ENCODE assay signal across 10 mouse cellular contexts in genomic region chr4:150220584-150220983, GRCm38 (mm10). TPM values are rescaled to one million over a fixed set of nuclear protein-coding genes. Genes with fewer than 3 reads are reported as not detected.
A peak's percentile ranks its signal among the peaks of the same experiment; 100 is the strongest.
DNase-seq lines count a peak whose midpoint lies in the region; ATAC-seq and TF ChIP-seq lines count a peak whose summit lies in the region.
"Had no signal": no experiment of that assay in that cellular context is flagged by ENCODE, and none has a peak within 500 bp of the region (broad histone marks: within the 10 kb centered on the region; RNA-seq: fewer than 3 reads in every experiment).

No protein-coding gene starts in this region.

- peak overlapping the region; percentile 40; the same call in 1 of the 2 replicates for H3K9ac ChIP-seq in heart, embryonic 13.5 days

- H3K9me3 ChIP-seq in heart, embryonic 13.5 days: no peaks in the 10 kb centered on the region

- TF ChIP-seq CTCF in kidney, adult 2 months (conservative IDR thresholded peaks at IDR 0.05; ENCODE audit: insufficient read depth, insufficient read length, low read depth, low read length): no peak
- no peak for TF ChIP-seq CTCF in cerebellum, adult 2 months (IDR thresholded peaks at IDR 0.05; ENCODE audit: borderline replicate concordance, insufficient read depth, low read depth, low read length)

- H3K27ac ChIP-seq in heart, embryonic 13.5 days (replicated peaks): no peak overlapping the region
- peak overlapping the region; percentile 95 for H3K27ac ChIP-seq in kidney, adult 2 months (ENCODE audit: insufficient read depth, low read depth, low read length)
- no peak overlapping the region for H3K27ac ChIP-seq in cerebellum, adult 2 months (ENCODE audit: insufficient read depth, low read length)

- 21% methylated on average over 11 of the region's 11 CpGs for WGBS in heart, embryonic 13.5 days
- 20% methylated on average over 11 of the region's 11 CpGs for whole genome bisulfite sequencing in kidney, adult 2 months
- 50% methylated on average over 11 of the region's 11 CpGs for WGBS in cerebellum, adult 2 months

- ATAC-seq in heart, embryonic 13.5 days (ENCODE audit: extremely low read depth, insufficient number of reproducible peaks, low FRiP score, low TSS enrichment): no peak
- no peak for ATAC-seq in inflammation-experienced regulatory T-cells, adult 6 months
- ATAC-seq: Patski had no signal

- no peaks in the 10 kb centered on the region for H3K27me3 ChIP-seq in heart, embryonic 13.5 days (replicated peaks)
- H3K27me3 ChIP-seq in kidney, adult 2 months (replicated peaks; ENCODE audit: control insufficient read depth, insufficient read depth, low read length): no peaks in the 10 kb centered on the region
- no peaks in the 10 kb centered on the region for H3K27me3 ChIP-seq in cerebellum, adult 2 months (ENCODE audit: control insufficient read depth, insufficient read depth, low read length)
- H3K27me3 ChIP-seq: Patski had no signal

- H3K36me3 ChIP-seq in heart, embryonic 13.5 days: no peaks in the 10 kb centered on the region
- no peaks in the 10 kb centered on the region for H3K36me3 ChIP-seq in kidney, adult 2 months (ENCODE audit: control insufficient read depth, insufficient read depth, low read length)

- no peak for TF ChIP-seq POLR2A in kidney, adult 2 months (IDR thresholded peaks at IDR 0.05; ENCODE audit: low read depth, low read length)
- TF ChIP-seq POLR2A in cerebellum, adult 2 months (IDR thresholded peaks at IDR 0.05; ENCODE audit: borderline replicate concordance, insufficient read depth, low read length): no peak

- peaks cover 9% of the 10 kb centered on the region for H3K4me1 ChIP-seq in heart, embryonic 13.5 days
- peaks cover 3% of the 10 kb centered on the region; the same call in 1 of the 2 replicates for H3K4me1 ChIP-seq in kidney, adult 2 months (ENCODE audit: control insufficient read depth, insufficient read depth, low read length)
- H3K4me1 ChIP-seq in cerebellum, adult 2 months (ENCODE audit: control insufficient read depth, insufficient read depth, low read length): no peaks in the 10 kb centered on the region

- peak overlapping the region; percentile 63 for H3K4me2 ChIP-seq in heart, embryonic 13.5 days

- no peak for DNase-seq in heart, adult 8-10 months (ENCODE audit: low spot score)
- DNase-seq in embryo, embryonic 11 days: peak; percentile 62
- peak; percentile 93 for DNase-seq in kidney, adult 2 months
- DNase-seq in lung, adult 18-20 months: peak; percentile 66 to 75
- DNase-seq in cerebellum, adult 2 months: no peak
- no peak for DNase-seq in cerebellum, adult 9-10 months

- H3K4me3 ChIP-seq in heart, embryonic 13.5 days: peak overlapping the region; percentile 36
- H3K4me3 ChIP-seq in kidney, adult 2 months (ENCODE audit: insufficient read depth, low read depth, low read length): no peak overlapping the region
- H3K4me3 ChIP-seq in cerebellum, adult 2 months (replicated peaks; ENCODE audit: insufficient read depth, low read depth, low read length): no peak overlapping the region

RNA-seq across cellular contexts. Expression of gene Eno1, which starts 15.9 kb away (rescaled TPM):
- 1,911 and 2,064 TPM in 2 replicates for polyA plus RNA-seq in heart, embryonic 13.5 days (2015; fragmentation: Nextera tagmentation; extraction: Ambion mirVana)
- 100 to 1,000 TPM; 110 to 133 (median 121) TPM for total RNA-seq in heart, adult 8-10 months (2022)
- polyA plus RNA-seq in kidney, adult 2 months (2012; rRNA removed): 630 and 636 TPM in 2 replicates
- 918 and 961 TPM in 2 replicates for polyA plus RNA-seq in cerebellum, adult 2 months (2012; rRNA removed)
- 100 to 1,000 TPM; 503 to 566 (median 560) TPM for polyA plus RNA-seq in inflammation-experienced regulatory T-cells, adult 6 months (2017; shearing (Covaris generic))

RNA-seq across cellular contexts. Expression of gene Car6, which starts 19.5 kb away (rescaled TPM):
- not detected in 2 replicates for polyA plus RNA-seq in heart, embryonic 13.5 days (2015; fragmentation: Nextera tagmentation; extraction: Ambion mirVana)
- under 1 TPM in 1 of 4 experiments, not detected in 3; 0.29 TPM for total RNA-seq in heart, adult 8-10 months (2022)
- not detected in 2 replicates for polyA plus RNA-seq in kidney, adult 2 months (2012; rRNA removed)
- not detected in 2 replicates for polyA plus RNA-seq in cerebellum, adult 2 months (2012; rRNA removed)
- polyA plus RNA-seq in inflammation-experienced regulatory T-cells, adult 6 months (2017; shearing (Covaris generic)): not detected
- total RNA-seq: heart, postnatal 14 days had no signal
- polyA plus RNA-seq: Patski had no signal

Comparison
In these comparisons a context has a peak if more than half of its experiments do, and no peak if none do; other contexts are left out.
1. DNase-seq: peak in embryo, embryonic 11 days (single experiment), kidney, adult 2 months (single experiment) and lung, adult 18-20 months (2 of 2); none in heart, adult 8-10 months (single experiment), cerebellum, adult 2 months (0 of 2) and cerebellum, adult 9-10 months (single experiment).